ENCODE assay signal across 16 mouse cellular contexts in genomic region chr8:95932841-95933240, GRCm38 (mm10). TPM values are rescaled to one million over a fixed set of nuclear protein-coding genes. Genes with fewer than 3 reads are reported as not detected.
A peak's percentile ranks its signal among the peaks of the same experiment; 100 is the strongest.
DNase-seq lines count a peak whose midpoint lies in the region; TF ChIP-seq lines count a peak whose summit lies in the region.
"Had no signal": no experiment of that assay in that cellular context is flagged by ENCODE, and none has a peak within 500 bp of the region (broad histone marks: within the 10 kb centered on the region; RNA-seq: fewer than 3 reads in every experiment).

No protein-coding gene starts in this region.

- no peak for TF ChIP-seq POLR2A in thymus, adult 2 months (IDR thresholded peaks at IDR 0.05; ENCODE audit: control insufficient read depth, extremely low read depth, insufficient read depth, low read length, poor library complexity)

- 95% methylated on average over 5 of the region's 5 CpGs for WGBS in thymus, adult 2 months

- H3K36me3 ChIP-seq in thymus, adult 2 months (ENCODE audit: control insufficient read depth, insufficient read depth, low read length): no peaks in the 10 kb centered on the region
- H3K36me3 ChIP-seq: embryonic facial prominence, embryonic 13.5 days; heart, embryonic 12.5 days; hindbrain, embryonic 12.5 days had no signal

- H3K4me1 ChIP-seq in thymus, adult 2 months (replicated peaks; ENCODE audit: control insufficient read depth, insufficient read depth, low read length): no peaks in the 10 kb centered on the region
- H3K4me1 ChIP-seq: embryonic facial prominence, embryonic 13.5 days; forebrain, embryonic 13.5 days; hindbrain, embryonic 12.5 days had no signal

- TF ChIP-seq CTCF in thymus, adult 2 months (IDR thresholded peaks at IDR 0.05; ENCODE audit: borderline replicate concordance, control insufficient read depth, extremely low read depth, insufficient read depth, low read length, poor library complexity): no peak

- intact Hi-C loops in heart, postnatal 14 days (cut with DNase I): no loop called here

- no peaks in the 10 kb centered on the region for H3K27me3 ChIP-seq in thymus, adult 2 months (ENCODE audit: control insufficient read depth, insufficient read depth, low read length)
- H3K27me3 ChIP-seq: embryonic facial prominence, embryonic 13.5 days; forebrain, embryonic 13.5 days; hindbrain, embryonic 12.5 days had no signal

- DNase-seq in cerebellum, postnatal 10 days: peak; percentile 71
- DNase-seq in cerebellum, postnatal 25 days: no peak
- DNase-seq in heart, adult 11 months: peak; percentile 64
- no peak for DNase-seq in heart, postnatal 14 days
- DNase-seq in adipocyte (ENCODE audit: low spot score): peak; percentile 16
- DNase-seq in brain, embryonic 18.5 days (ENCODE audit: low read depth, low spot score): peak; percentile 14
- DNase-seq in thymus, adult 2 months: no peak
- DNase-seq: adrenal gland, postnatal 36 days; cerebellum, adult 2 months; cerebellum, postnatal 36 days; gastrocnemius, postnatal 14 days; heart, postnatal 36 days had no signal

- H3K27ac ChIP-seq in thymus, adult 2 months (ENCODE audit: control insufficient read depth, insufficient read depth, low read length): no peak overlapping the region
- H3K27ac ChIP-seq: embryonic facial prominence, embryonic 13.5 days; forebrain, embryonic 13.5 days; hindbrain, embryonic 12.5 days had no signal

- no peak overlapping the region for H3K4me3 ChIP-seq in thymus, adult 2 months (ENCODE audit: control insufficient read depth, insufficient read depth, low read length)
- H3K4me3 ChIP-seq: embryonic facial prominence, embryonic 13.5 days; forebrain, embryonic 13.5 days; heart, embryonic 12.5 days; hindbrain, embryonic 12.5 days had no signal

RNA-seq across cellular contexts. Expression of gene Got2, which starts 44.5 kb away (rescaled TPM):
- total RNA-seq in heart, postnatal 14 days (2021): 100 to 1,000 TPM; 785 to 791 TPM
- polyA plus RNA-seq in thymus, adult 2 months (2012; rRNA removed): 87.6 and 97.7 TPM in 2 replicates

Comparison
In these comparisons a context has a peak if more than half of its experiments do, and no peak if none do; other contexts are left out.
1. DNase-seq: peak in cerebellum, postnatal 10 days (2 of 2), heart, adult 11 months (single experiment), adipocyte (single experiment) and brain, embryonic 18.5 days (single experiment); none in cerebellum, postnatal 25 days (0 of 2), heart, postnatal 14 days (0 of 2) and thymus, adult 2 months (single experiment).